Mouse (Mus musculus) erythroblast, embryonic 14.5 days (primary cell): ENCODE results near the gene Hras. TPM values are rescaled to one million over a fixed set of nuclear protein-coding genes. Genes with fewer than 3 reads are reported as not detected.

Experiments used
- H3K27me3 ChIP-seq: 2 replicates; pipeline ENCODE4 v1.6.1; 2012; ENCODE audit warnings: inconsistent platforms; ENCODE audit not compliant: control insufficient read depth
- H3K36me3 ChIP-seq: 2 replicates; pipeline ENCODE4 v1.6.1; 2012; ENCODE audit warnings: mild to moderate bottlenecking, inconsistent platforms; ENCODE audit not compliant: control insufficient read depth
- H3K4me1 ChIP-seq: 2 replicates; pipeline ENCODE4 v1.6.1; 2012; ENCODE audit warnings: inconsistent platforms; ENCODE audit not compliant: control insufficient read depth
- H3K4me3 ChIP-seq: replicated peaks from 2 replicates; pipeline ENCODE3; 2012; ENCODE audit warnings: moderate library complexity, mild to moderate bottlenecking, inconsistent platforms
- H3K9me3 ChIP-seq: 2 replicates; pipeline ENCODE4 v1.6.1; 2012; ENCODE audit warnings: low read length, inconsistent platforms, mixed read lengths; ENCODE audit not compliant: control insufficient read depth
- GATA1 ChIP-seq: IDR thresholded peaks from 2 replicates; pipeline ENCODE4 v1.6.1; 2012; ENCODE audit warnings: low read length, inconsistent platforms, mixed read lengths
- TAL1 ChIP-seq: IDR thresholded peaks from 3 replicates; pipeline ENCODE4 v1.6.1; 2012; ENCODE audit warnings: low read length, inconsistent platforms, mixed read lengths
- polyA plus RNA-seq: library from polyadenylated mRNA; stranded (reverse); fragments of >175 nt; gene quantifications from 2 replicates; pipeline ENCODE4 v1.2.3, GENCODE M21; 2012

The Hras gene
- polyA plus RNA-seq, 1 experiment: 34.0 TPM

- TF ChIP-seq GATA1 (no peak), TAL1 (no peak)
- peaks cover 81% of the 10 kb centered on the region for H3K4me1 ChIP-seq
- H3K36me3 ChIP-seq: peaks cover 99% of the 10 kb centered on the region
- H3K27me3 ChIP-seq: no peaks in the 10 kb centered on the region
- H3K9me3 ChIP-seq: no peaks in the 10 kb centered on the region
- peak overlapping the region; percentile 42 for H3K4me3 ChIP-seq
Observed at GRCm38 (mm10) chr7:141147044-141147443, 46.8 kb downstream of the Hras start.

DNA sequence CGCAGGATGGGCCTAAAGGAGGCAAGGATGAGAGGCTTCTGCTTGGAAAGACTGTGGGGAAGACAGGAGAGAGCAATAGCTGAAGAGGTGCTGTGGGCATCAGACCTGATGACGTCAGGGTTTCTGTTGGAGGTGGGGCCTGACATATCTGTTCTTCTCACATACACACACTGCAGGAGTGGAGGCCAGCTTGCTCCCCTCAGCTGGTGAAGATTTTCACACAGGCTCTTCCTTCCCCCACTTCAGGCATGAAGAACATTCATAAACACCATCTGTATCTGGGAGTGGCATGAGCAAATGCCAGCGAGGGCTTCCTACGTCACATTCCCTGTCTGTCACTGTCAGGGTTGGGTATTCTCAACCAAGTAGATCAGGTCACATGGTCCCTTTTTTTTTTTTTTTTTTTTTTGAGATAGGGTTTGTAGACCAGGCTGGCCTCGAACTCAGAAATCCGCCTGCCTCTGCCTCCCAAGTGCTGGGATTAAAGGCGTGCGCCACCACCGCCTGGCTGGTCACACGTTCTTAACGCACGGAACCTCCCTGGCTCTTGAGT lies 47.7 kb downstream of the Hras start:
- Histone ChIP-seq H3K36me3 (peaks cover 99% of the 10 kb centered on the region), H3K4me3 (peak overlapping the region; percentile 10), H3K9me3 (no peaks in the 10 kb centered on the region), H3K27me3 (no peaks in the 10 kb centered on the region), H3K4me1 (peaks cover 84% of the 10 kb centered on the region)
- TF ChIP-seq TAL1 (no peak; the same call in 2 of the 3 replicates), GATA1 (no peak)

DNA sequence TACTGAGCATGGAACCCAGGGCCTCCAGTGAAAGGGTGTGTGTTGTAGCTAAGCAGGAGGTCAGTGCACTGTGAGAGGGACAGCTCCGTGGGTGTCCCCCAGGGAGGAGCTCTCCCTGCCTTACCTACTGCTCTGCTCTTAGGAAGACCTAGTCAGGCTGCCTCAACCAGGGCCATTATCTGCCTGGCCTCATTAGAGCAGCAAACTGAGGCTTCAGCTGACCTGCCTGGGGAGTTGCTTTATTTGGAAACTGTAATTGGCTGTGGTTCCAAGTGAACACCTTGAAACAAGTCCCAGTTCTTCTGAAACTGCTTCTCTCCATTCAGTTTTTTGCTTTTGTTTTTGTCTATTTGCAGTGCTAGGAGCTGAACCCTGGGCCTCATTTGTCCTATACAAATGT lies 48.4 kb downstream of the Hras start:
- Histone ChIP-seq H3K4me1 (peaks cover 85% of the 10 kb centered on the region), H3K9me3 (no peaks in the 10 kb centered on the region), H3K27me3 (no peaks in the 10 kb centered on the region), H3K36me3 (peaks cover 99% of the 10 kb centered on the region), H3K4me3 (peak overlapping the region; percentile 35)
- TF ChIP-seq TAL1 (no peak), GATA1 (no peak)

- H3K9me3 ChIP-seq: no peaks in the 10 kb centered on the region
- H3K36me3 ChIP-seq: peaks cover 99% of the 10 kb centered on the region
- H3K4me3 ChIP-seq: no peak overlapping the region
- no peaks in the 10 kb centered on the region for H3K27me3 ChIP-seq
- TF ChIP-seq TAL1: no peak
- no peak for TF ChIP-seq GATA1
- peaks cover 91% of the 10 kb centered on the region for H3K4me1 ChIP-seq
Observed at GRCm38 (mm10) chr7:141144650-141145049, 49.2 kb downstream of the Hras start.

GRCm38 (mm10) chr7:141143861-141144260 lies 49.9 kb downstream of the Hras start:
- Histone ChIP-seq H3K4me3 (no peak overlapping the region), H3K4me1 (peaks cover 96% of the 10 kb centered on the region), H3K36me3 (peaks cover 100% of the 10 kb centered on the region), H3K27me3 (no peaks in the 10 kb centered on the region), H3K9me3 (no peaks in the 10 kb centered on the region)
- TF ChIP-seq GATA1 (no peak), TAL1 (no peak)

GRCm38 (mm10) chr7:141143112-141143511 lies 50.7 kb downstream of the Hras start:
- TF ChIP-seq GATA1 (no peak), TAL1 (no peak)
- Histone ChIP-seq H3K9me3 (no peaks in the 10 kb centered on the region), H3K4me3 (peak overlapping the region; percentile 5), H3K4me1 (peaks cover 97% of the 10 kb centered on the region), H3K36me3 (peaks cover 100% of the 10 kb centered on the region), H3K27me3 (no peaks in the 10 kb centered on the region)

- peaks cover 100% of the 10 kb centered on the region for H3K36me3 ChIP-seq
- H3K4me3 ChIP-seq: peak overlapping the region; percentile 31
- no peaks in the 10 kb centered on the region for H3K9me3 ChIP-seq
- no peaks in the 10 kb centered on the region for H3K27me3 ChIP-seq
- no peak for TF ChIP-seq GATA1
- no peak for TF ChIP-seq TAL1
- peaks cover 95% of the 10 kb centered on the region for H3K4me1 ChIP-seq
Observed at GRCm38 (mm10) chr7:141141326-141141725, 52.5 kb downstream of the Hras start.

Other genes starting within 250 kb of the Hras start
- not detected in 2 replicates for gene Ifitm5, start 243.7 kb downstream of the Hras start, polyA plus RNA-seq
- not detected in 2 replicates for gene Gm45717, start 238.1 kb downstream of the Hras start, polyA plus RNA-seq
- 3.3 and 3.7 TPM in 2 replicates for gene Ifitm2, start 238.0 kb downstream of the Hras start, polyA plus RNA-seq
- 0.05 and 0.47 TPM in 2 replicates for gene Ifitm1, start 226.8 kb downstream of the Hras start, polyA plus RNA-seq
- gene Ifitm3, start 183.2 kb downstream of the Hras start, polyA plus RNA-seq: 0.26 and 0.29 TPM in 2 replicates
- gene Ifitm6, start 176.1 kb downstream of the Hras start, polyA plus RNA-seq: not detected in 2 replicates
- not detected in 2 replicates for gene Gm17387, start 164.9 kb downstream of the Hras start, polyA plus RNA-seq
- gene B4galnt4, start 132.9 kb downstream of the Hras start, polyA plus RNA-seq: 0.03 and 0.15 TPM in 2 replicates
- 0.03 and 0.05 TPM in 2 replicates for gene Pkp3, start 115.8 kb downstream of the Hras start, polyA plus RNA-seq
- gene Sigirr, start 93.4 kb downstream of the Hras start, polyA plus RNA-seq: 0.16 and 0.19 TPM in 2 replicates
- gene Ano9, start 76.2 kb downstream of the Hras start, polyA plus RNA-seq: not detected in 2 replicates
- 148 and 156 TPM in 2 replicates for gene Ptdss2, start 71.6 kb downstream of the Hras start, polyA plus RNA-seq
- 0.48 and 1.5 TPM in 2 replicates for gene Rnh1, start 21.1 kb downstream of the Hras start, polyA plus RNA-seq
- 19.2 and 22.6 TPM in 2 replicates for gene Lrrc56, start 152 bp upstream of the Hras start, polyA plus RNA-seq
- 0.28 and 0.51 TPM in 2 replicates for gene Lmntd2, start 20.1 kb upstream of the Hras start, polyA plus RNA-seq
- 7.3 and 10.7 TPM in 2 replicates for gene Rassf7, start 21.9 kb upstream of the Hras start, polyA plus RNA-seq
- 19.7 and 20.3 TPM in 2 replicates for gene Phrf1, start 34.8 kb upstream of the Hras start, polyA plus RNA-seq
- 2.2 and 2.9 TPM in 2 replicates for gene Irf7, start 72.5 kb upstream of the Hras start, polyA plus RNA-seq
- not detected in 2 replicates for gene Cdhr5, start 82.8 kb upstream of the Hras start, polyA plus RNA-seq
- not detected in 2 replicates for gene Sct, start 85.1 kb upstream of the Hras start, polyA plus RNA-seq
- gene Drd4, start 98.0 kb upstream of the Hras start, polyA plus RNA-seq: not detected in 2 replicates
- 7.6 and 8.1 TPM in 2 replicates for gene Deaf1, start 133.7 kb upstream of the Hras start, polyA plus RNA-seq
- 4.6 TPM in 2 replicates for gene Tmem80, start 133.7 kb upstream of the Hras start, polyA plus RNA-seq
- gene Eps8l2, start 144.9 kb upstream of the Hras start, polyA plus RNA-seq: 0.05 and 0.09 TPM in 2 replicates
- 53.1 and 91.9 TPM in 2 replicates for gene Taldo1, start 198.2 kb upstream of the Hras start, polyA plus RNA-seq
- gene Gatd1, start 220.1 kb upstream of the Hras start, polyA plus RNA-seq: 0.16 and 0.42 TPM in 2 replicates
- gene Cend1, start 235.5 kb upstream of the Hras start, polyA plus RNA-seq: not detected in 2 replicates
- gene Slc25a22, start 243.9 kb upstream of the Hras start, polyA plus RNA-seq: 0.70 and 0.97 TPM in 2 replicates